Mouse (Mus musculus): Measurements from ENCODE around the gene Immp2l. TPM values are rescaled to one million over a fixed set of nuclear protein-coding genes. Genes with fewer than 3 reads are reported as not detected.

Gene Immp2l
- polyA plus RNA-seq, 1 experiment = 2.8 TPM

DNA sequence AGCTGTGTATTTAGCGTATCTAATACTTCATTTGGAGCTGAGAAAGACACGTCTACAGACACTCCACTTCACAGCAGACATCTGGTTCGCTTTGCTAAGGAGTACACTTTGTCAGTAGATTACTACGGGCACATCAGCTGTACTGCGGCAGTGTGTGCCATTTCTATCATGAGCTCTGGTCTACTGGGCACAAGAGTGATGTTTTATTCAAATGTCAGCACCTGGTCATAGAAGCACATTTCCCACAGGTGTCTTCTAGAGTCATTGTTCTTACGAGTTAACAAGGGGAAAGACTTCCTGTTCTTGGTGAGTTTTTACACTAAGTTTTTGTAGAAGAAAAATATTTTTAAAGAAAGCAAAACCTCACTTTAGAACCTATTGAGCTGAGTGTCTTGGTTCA, 3.6 kb downstream of the Immp2l start:
- WGBS = 85% methylated on average over 6 of the region's 6 CpGs
- H3K27me3 ChIP-seq (ENCODE audit: control insufficient read depth, insufficient read depth, low read length) = no peaks in the 10 kb centered on the region
- H3K27ac ChIP-seq (ENCODE audit: insufficient read depth, low read depth, low read length) = no peak overlapping the region
- H3K4me1 ChIP-seq (ENCODE audit: control insufficient read depth, insufficient read depth, insufficient read length, low read length) = peaks cover 5% of the 10 kb centered on the region; the same call in 1 of the 2 replicates
- H3K36me3 ChIP-seq (ENCODE audit: control insufficient read depth, insufficient read depth, low read length) = peaks cover 5% of the 10 kb centered on the region; the same call in 1 of the 2 replicates
- no peak overlapping the region for H3K4me3 ChIP-seq (ENCODE audit: low read depth, low read length)
- TF ChIP-seq POLR2A (IDR thresholded peaks at IDR 0.05; ENCODE audit: low read depth, low read length) (no peak), CTCF (IDR thresholded peaks at IDR 0.05; ENCODE audit: extremely low read depth, insufficient read length, insufficient replicate concordance, low read depth, low read length) (no peak)

DNA sequence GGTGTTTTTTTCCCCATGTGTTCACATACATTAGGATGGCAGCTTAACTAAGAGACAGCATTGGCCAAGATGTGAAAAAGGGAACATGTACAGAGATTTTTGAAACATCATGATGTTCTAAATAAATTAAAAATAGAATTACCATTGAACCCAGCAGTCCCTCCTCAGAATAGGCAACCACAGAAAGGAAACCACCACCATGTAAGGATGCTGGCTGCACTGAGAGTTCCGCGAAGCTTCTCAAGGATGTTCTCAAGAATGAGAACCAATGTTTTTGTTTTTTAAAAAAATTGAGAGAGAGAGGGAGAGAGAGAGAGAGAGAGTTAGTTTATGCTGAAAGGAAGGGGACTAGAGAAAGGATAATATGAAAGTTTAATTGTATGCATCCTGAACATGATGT, 7.2 kb downstream of the Immp2l start:
- 90% methylated on average over 2 of the region's 2 CpGs for WGBS
- no peak for TF ChIP-seq POLR2A (IDR thresholded peaks at IDR 0.05; ENCODE audit: low read depth, low read length)
- TF ChIP-seq CTCF (IDR thresholded peaks at IDR 0.05; ENCODE audit: extremely low read depth, insufficient read length, insufficient replicate concordance, low read depth, low read length) = no peak
- no peak overlapping the region for H3K27ac ChIP-seq (ENCODE audit: insufficient read depth, low read depth, low read length)
- no peaks in the 10 kb centered on the region for H3K4me1 ChIP-seq (ENCODE audit: control insufficient read depth, insufficient read depth, insufficient read length, low read length)
- H3K27me3 ChIP-seq (ENCODE audit: control insufficient read depth, insufficient read depth, low read length) = no peaks in the 10 kb centered on the region
- no peak overlapping the region for H3K4me3 ChIP-seq (ENCODE audit: low read depth, low read length)
- H3K36me3 ChIP-seq (ENCODE audit: control insufficient read depth, insufficient read depth, low read length) = peaks cover 6% of the 10 kb centered on the region; the same call in 1 of the 2 replicates

DNA sequence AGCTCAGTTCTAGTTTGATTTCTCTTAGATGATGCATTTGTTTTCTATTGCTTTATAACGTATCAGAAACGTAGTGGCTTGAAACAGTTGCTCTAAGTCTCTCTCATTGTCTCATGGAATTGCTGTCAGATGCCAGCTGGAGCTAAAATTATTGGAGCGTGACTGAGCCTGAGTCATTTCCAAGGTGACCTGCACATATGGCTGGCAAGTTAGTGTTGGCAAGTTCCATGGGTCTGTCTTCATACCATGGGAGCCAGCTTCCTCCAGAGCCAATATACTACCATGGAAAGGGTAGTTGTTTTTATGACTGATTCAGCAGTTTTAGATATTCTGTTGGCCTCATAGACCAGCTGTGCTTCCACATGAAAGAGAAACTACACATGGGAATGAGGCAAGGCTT, 9.3 kb downstream of the Immp2l start:
- H3K4me3 ChIP-seq (ENCODE audit: low read depth, low read length) = no peak overlapping the region
- H3K27me3 ChIP-seq (ENCODE audit: control insufficient read depth, insufficient read depth, low read length) = no peaks in the 10 kb centered on the region
- H3K36me3 ChIP-seq (ENCODE audit: control insufficient read depth, insufficient read depth, low read length) = peaks cover 6% of the 10 kb centered on the region; the same call in 1 of the 2 replicates
- WGBS = 93% methylated on average over 3 of the region's 3 CpGs
- no peak overlapping the region for H3K27ac ChIP-seq (ENCODE audit: insufficient read depth, low read depth, low read length)
- H3K4me1 ChIP-seq (ENCODE audit: control insufficient read depth, insufficient read depth, insufficient read length, low read length) = no peaks in the 10 kb centered on the region
- TF ChIP-seq CTCF (IDR thresholded peaks at IDR 0.05; ENCODE audit: extremely low read depth, insufficient read length, insufficient replicate concordance, low read depth, low read length) = no peak

DNA sequence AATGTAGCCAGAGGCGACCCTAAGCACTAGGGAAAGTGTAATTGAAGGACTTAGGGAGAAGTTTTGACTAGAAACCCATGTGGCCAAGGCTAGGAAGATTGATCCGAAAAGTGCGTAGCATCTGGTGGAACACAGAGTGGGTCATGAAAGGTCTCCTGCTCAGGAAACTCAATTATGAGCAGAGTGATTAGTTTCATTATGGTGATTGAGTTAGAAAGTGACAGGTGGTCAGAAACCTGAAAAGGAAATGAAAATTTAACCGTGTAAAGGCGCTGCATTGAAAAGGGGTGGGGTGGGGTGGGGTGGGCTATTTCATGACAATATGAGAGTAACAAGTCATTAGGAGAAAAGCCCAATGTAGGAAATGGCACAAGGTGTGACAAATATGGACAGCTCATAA, 15.9 kb downstream of the Immp2l start:
- Histone ChIP-seq H3K4me1 (ENCODE audit: control insufficient read depth, insufficient read depth, insufficient read length, low read length) (peaks cover 5% of the 10 kb centered on the region; the same call in 1 of the 2 replicates), H3K4me3 (ENCODE audit: low read depth, low read length) (no peak overlapping the region), H3K36me3 (ENCODE audit: control insufficient read depth, insufficient read depth, low read length) (0 out of 2 replicates have a peak, but pooled peaks cover 1% of the 10 kb centered on the region), H3K27me3 (ENCODE audit: control insufficient read depth, insufficient read depth, low read length) (no peaks in the 10 kb centered on the region), H3K27ac (ENCODE audit: insufficient read depth, low read depth, low read length) (no peak overlapping the region)
- WGBS = 82% methylated on average over 5 of the region's 5 CpGs
- TF ChIP-seq CTCF (IDR thresholded peaks at IDR 0.05; ENCODE audit: extremely low read depth, insufficient read length, insufficient replicate concordance, low read depth, low read length) = no peak
- TF ChIP-seq POLR2A (IDR thresholded peaks at IDR 0.05; ENCODE audit: low read depth, low read length) = no peak

DNA sequence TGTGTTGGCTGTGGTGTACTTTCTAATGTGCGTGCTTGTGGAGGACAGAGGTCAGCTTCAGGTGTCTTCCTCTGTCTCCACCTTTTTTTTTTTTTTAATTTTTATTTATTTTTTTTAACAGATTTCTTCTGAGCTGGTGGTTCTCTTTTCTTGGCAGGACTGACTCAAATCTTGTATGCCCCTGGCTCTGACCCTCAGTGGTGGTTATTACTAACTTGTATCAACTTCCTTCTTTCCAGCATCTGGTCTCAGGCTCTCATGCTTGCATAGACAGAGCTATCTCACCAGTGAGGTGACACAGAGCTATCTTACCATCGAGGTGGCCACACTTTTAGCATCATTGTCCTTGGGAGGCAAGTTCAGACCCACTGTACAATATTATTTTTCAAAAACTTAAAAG, 17.8 kb downstream of the Immp2l start:
- peaks cover 5% of the 10 kb centered on the region; the same call in 1 of the 2 replicates for H3K4me1 ChIP-seq (ENCODE audit: control insufficient read depth, insufficient read depth, insufficient read length, low read length)
- no peak overlapping the region for H3K27ac ChIP-seq (ENCODE audit: insufficient read depth, low read depth, low read length)
- H3K27me3 ChIP-seq (ENCODE audit: control insufficient read depth, insufficient read depth, low read length) = no peaks in the 10 kb centered on the region
- TF ChIP-seq POLR2A (IDR thresholded peaks at IDR 0.05; ENCODE audit: low read depth, low read length) = no peak
- TF ChIP-seq CTCF (IDR thresholded peaks at IDR 0.05; ENCODE audit: extremely low read depth, insufficient read length, insufficient replicate concordance, low read depth, low read length) = no peak
- WGBS = 69% methylated on average over 2 of the region's 2 CpGs
- H3K4me3 ChIP-seq (ENCODE audit: low read depth, low read length) = no peak overlapping the region
- 0 out of 2 replicates have a peak, but pooled peaks cover 1% of the 10 kb centered on the region for H3K36me3 ChIP-seq (ENCODE audit: control insufficient read depth, insufficient read depth, low read length)

DNA sequence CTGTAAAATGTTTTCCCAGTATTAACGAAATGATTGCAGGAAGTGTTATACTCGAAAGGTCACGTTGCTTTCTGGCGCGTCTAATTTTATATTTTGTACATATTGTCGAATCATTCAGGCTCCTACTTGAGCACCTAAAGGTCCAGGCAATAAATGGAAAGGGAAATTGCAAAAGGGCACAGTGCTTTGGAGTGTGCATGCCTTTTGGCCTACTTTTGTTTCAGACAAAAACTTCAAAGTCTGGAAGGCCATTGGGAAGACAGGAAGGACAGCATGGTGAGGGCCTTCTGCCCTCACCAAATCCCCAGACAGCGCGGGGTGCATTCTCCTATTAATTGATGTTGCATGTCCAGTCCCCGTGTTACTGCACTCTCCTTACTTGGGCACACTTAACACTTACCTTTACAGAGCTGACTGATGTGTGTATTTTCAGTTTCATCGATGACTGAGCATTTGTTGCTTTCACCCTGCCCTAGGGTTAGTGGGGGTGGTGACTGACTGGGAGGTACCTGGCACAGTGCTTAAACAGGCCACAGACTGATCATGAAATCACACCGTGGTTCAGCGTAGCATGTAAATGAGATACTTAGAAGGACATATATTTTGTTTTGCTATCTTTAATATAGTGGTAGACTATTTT, 20.7 kb downstream of the Immp2l start:
- Histone ChIP-seq H3K4me3 (ENCODE audit: low read depth, low read length) (no peak overlapping the region), H3K27ac (ENCODE audit: insufficient read depth, low read depth, low read length) (no peak overlapping the region), H3K36me3 (ENCODE audit: control insufficient read depth, insufficient read depth, low read length) (0 out of 2 replicates have a peak, but pooled peaks cover 1% of the 10 kb centered on the region), H3K4me1 (ENCODE audit: control insufficient read depth, insufficient read depth, insufficient read length, low read length) (peaks cover 18% of the 10 kb centered on the region; the same call in 1 of the 2 replicates), H3K27me3 (ENCODE audit: control insufficient read depth, insufficient read depth, low read length) (no peaks in the 10 kb centered on the region)
- TF ChIP-seq CTCF (IDR thresholded peaks at IDR 0.05; ENCODE audit: extremely low read depth, insufficient read length, insufficient replicate concordance, low read depth, low read length) = no peak
- WGBS = 58% methylated on average over 12 of the region's 12 CpGs

DNA sequence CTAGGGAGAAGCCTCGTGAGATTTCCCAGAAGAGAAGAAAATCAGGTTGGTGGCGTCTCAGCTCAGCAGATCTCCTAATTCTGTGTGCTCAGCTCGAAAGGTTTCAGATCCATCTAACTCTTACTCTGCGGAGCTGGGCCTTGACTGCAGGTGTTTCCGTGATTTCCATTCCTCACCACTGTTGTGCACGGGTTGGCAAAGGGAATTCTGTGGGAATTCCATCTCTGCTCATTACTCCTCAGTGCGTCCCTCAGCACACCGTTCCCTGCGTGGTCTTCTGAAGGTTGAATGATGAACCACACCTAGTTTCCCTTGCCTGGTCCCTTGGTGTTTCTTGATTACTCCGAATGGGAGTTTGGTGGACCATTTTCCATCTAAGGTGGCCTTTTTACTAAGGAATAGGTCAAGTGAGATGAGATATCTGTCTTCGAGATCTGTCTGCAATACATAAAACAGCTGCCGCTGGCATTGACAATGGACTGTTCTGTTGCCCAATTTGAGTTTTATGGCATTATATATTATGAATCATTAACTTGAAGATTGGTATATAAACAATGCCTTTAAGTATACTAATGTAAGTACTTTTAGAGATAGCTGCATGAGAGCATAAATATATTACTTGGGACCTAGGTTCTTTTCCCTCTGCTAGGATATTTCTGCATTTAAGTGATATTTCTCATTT, 23.3 kb downstream of the Immp2l start:
- H3K4me1 ChIP-seq (ENCODE audit: control insufficient read depth, insufficient read depth, insufficient read length, low read length) = peaks cover 18% of the 10 kb centered on the region; the same call in 1 of the 2 replicates
- no peak overlapping the region for H3K27ac ChIP-seq (ENCODE audit: insufficient read depth, low read depth, low read length)
- H3K4me3 ChIP-seq (ENCODE audit: low read depth, low read length) = no peak overlapping the region
- TF ChIP-seq CTCF (IDR thresholded peaks at IDR 0.05; ENCODE audit: extremely low read depth, insufficient read length, insufficient replicate concordance, low read depth, low read length) = no peak
- TF ChIP-seq POLR2A (IDR thresholded peaks at IDR 0.05; ENCODE audit: low read depth, low read length) = no peak
- WGBS = 33% methylated on average over 12 of the region's 12 CpGs
- no peaks in the 10 kb centered on the region for H3K36me3 ChIP-seq (ENCODE audit: control insufficient read depth, insufficient read depth, low read length)
- no peaks in the 10 kb centered on the region for H3K27me3 ChIP-seq (ENCODE audit: control insufficient read depth, insufficient read depth, low read length)

Measured in small intestine, adult 2 months (tissue).